In genomic region chr5:34502411-34502810, GRCm38 (mm10) we compare ENCODE assay signal across 27 mouse cellular contexts. TPM values are rescaled to one million over a fixed set of nuclear protein-coding genes. Genes with fewer than 3 reads are reported as not detected.
A peak's percentile ranks its signal among the peaks of the same experiment; 100 is the strongest.
DNase-seq lines count a peak whose midpoint lies in the region; ATAC-seq and TF ChIP-seq lines count a peak whose summit lies in the region.
"Had no signal": no experiment of that assay in that cellular context is flagged by ENCODE, and none has a peak within 500 bp of the region (broad histone marks: within the 10 kb centered on the region; RNA-seq: fewer than 3 reads in every experiment).

No protein-coding gene starts in this region.

- WGBS in limb, embryonic 14.5 days = 73% methylated on average over 1 of the region's 1 CpGs
- 90% methylated on average over 1 of the region's 1 CpGs for WGBS in limb, embryonic 10.5 days
- 85% methylated on average over 1 of the region's 1 CpGs for WGBS in hindbrain, embryonic 10.5 days

- no peak for TF ChIP-seq POLR2A in limb, embryonic 14.5 days (IDR thresholded peaks at IDR 0.05; ENCODE audit: borderline replicate concordance, extremely low read depth, insufficient read depth, insufficient read length)

- no peak overlapping the region for H3K4me3 ChIP-seq in limb, embryonic 14.5 days (replicated peaks; ENCODE audit: low read length)
- no peak overlapping the region for H3K4me3 ChIP-seq in limb, embryonic 10.5 days
- no peak overlapping the region for H3K4me3 ChIP-seq in hindbrain, embryonic 10.5 days
- H3K4me3 ChIP-seq: forebrain, embryonic 12.5 days; forebrain, embryonic 15.5 days; gastrocnemius, adult 2 months; heart, embryonic 10.5 days; heart, embryonic 13.5 days; hindbrain, embryonic 12.5 days; hindbrain, embryonic 15.5 days had no signal

- H3K4me1 ChIP-seq in limb, embryonic 14.5 days (ENCODE audit: control insufficient read depth, insufficient read depth, low read length) = no peaks in the 10 kb centered on the region
- H3K4me1 ChIP-seq in limb, embryonic 10.5 days = no peaks in the 10 kb centered on the region
- H3K4me1 ChIP-seq in hindbrain, embryonic 10.5 days (replicated peaks) = no peaks in the 10 kb centered on the region
- H3K4me1 ChIP-seq: forebrain, embryonic 12.5 days; forebrain, embryonic 15.5 days; hindbrain, embryonic 12.5 days; hindbrain, embryonic 15.5 days had no signal

- H3K27me3 ChIP-seq in limb, embryonic 14.5 days (ENCODE audit: control insufficient read depth, insufficient read depth, low read length) = no peaks in the 10 kb centered on the region
- no peaks in the 10 kb centered on the region for H3K27me3 ChIP-seq in limb, embryonic 10.5 days (ENCODE audit: low read depth, poor library complexity, severe bottlenecking)
- no peaks in the 10 kb centered on the region for H3K27me3 ChIP-seq in hindbrain, embryonic 10.5 days (ENCODE audit: insufficient read depth, poor library complexity, severe bottlenecking)
- H3K27me3 ChIP-seq: CH12.LX; forebrain, embryonic 12.5 days; forebrain, embryonic 15.5 days; heart, embryonic 13.5 days; hindbrain, embryonic 12.5 days; hindbrain, embryonic 15.5 days; Patski had no signal

- no peak overlapping the region for H3K4me2 ChIP-seq in limb, embryonic 14.5 days (replicated peaks; ENCODE audit: low read depth, low read length, severe bottlenecking)
- H3K4me2 ChIP-seq: forebrain, embryonic 12.5 days; forebrain, embryonic 15.5 days; heart, embryonic 13.5 days; hindbrain, embryonic 12.5 days; hindbrain, embryonic 15.5 days had no signal

- DNase-seq in heart, adult 11 months = peak; percentile 83
- no peak for DNase-seq in heart, adult 9 months (ENCODE audit: low spot score in 2 of 2)
- no peak for DNase-seq in limb, embryonic 14.5 days (ENCODE audit: low spot score)
- DNase-seq in limb, embryonic 10.5 days (ENCODE audit: low spot score) = no peak
- DNase-seq in kidney, adult 18-20 months = no peak
- DNase-seq in hindbrain, embryonic 10.5 days (ENCODE audit: low spot score) = no peak
- DNase-seq: adrenal gland, postnatal 10 days; adrenal gland, postnatal 36 days; B cell, adult 2 months; cerebellum, adult 11 months; cerebellum, adult 2 months; cerebellum, adult 9-11 months; gastrocnemius, adult 2 months; gastrocnemius, postnatal 14 days; heart, adult 18-20 months; heart, postnatal 14 days; heart, postnatal 4 days had no signal

- no peaks in the 10 kb centered on the region for H3K9me3 ChIP-seq in limb, embryonic 14.5 days (ENCODE audit: control insufficient read depth, low read length)
- H3K9me3 ChIP-seq in limb, embryonic 10.5 days (replicated peaks) = no peaks in the 10 kb centered on the region
- no peaks in the 10 kb centered on the region for H3K9me3 ChIP-seq in hindbrain, embryonic 10.5 days
- H3K9me3 ChIP-seq: forebrain, embryonic 12.5 days; forebrain, embryonic 15.5 days; G1E; heart, embryonic 10.5 days; heart, embryonic 13.5 days; hindbrain, embryonic 12.5 days; hindbrain, embryonic 15.5 days had no signal

- no peak overlapping the region for H3K9ac ChIP-seq in limb, embryonic 14.5 days (ENCODE audit: low read depth, low read length, severe bottlenecking)
- H3K9ac ChIP-seq: forebrain, embryonic 12.5 days; forebrain, embryonic 15.5 days; heart, embryonic 13.5 days; hindbrain, embryonic 12.5 days; hindbrain, embryonic 15.5 days had no signal

- peaks cover 9% of the 10 kb centered on the region; the same call in 1 of the 2 replicates for H3K36me3 ChIP-seq in limb, embryonic 14.5 days (ENCODE audit: control insufficient read depth, insufficient read depth, low read length)
- H3K36me3 ChIP-seq in limb, embryonic 10.5 days = no peaks in the 10 kb centered on the region
- H3K36me3 ChIP-seq in hindbrain, embryonic 10.5 days = no peaks in the 10 kb centered on the region
- H3K36me3 ChIP-seq: forebrain, embryonic 12.5 days; forebrain, embryonic 15.5 days; hindbrain, embryonic 12.5 days; hindbrain, embryonic 15.5 days had no signal

- H3K27ac ChIP-seq in limb, embryonic 14.5 days (replicated peaks; ENCODE audit: low read depth, low read length) = no peak overlapping the region
- no peak overlapping the region for H3K27ac ChIP-seq in limb, embryonic 10.5 days
- H3K27ac ChIP-seq in hindbrain, embryonic 10.5 days = no peak overlapping the region
- H3K27ac ChIP-seq: forebrain, embryonic 12.5 days; forebrain, embryonic 15.5 days; gastrocnemius, adult 2 months; heart, embryonic 10.5 days; heart, embryonic 13.5 days; hindbrain, embryonic 12.5 days; hindbrain, embryonic 15.5 days had no signal

- 0 out of 2 replicates have a peak, but pooled peaks have one; percentile 12 for ATAC-seq in limb, embryonic 14.5 days (ENCODE audit: low FRiP score, low read depth)
- ATAC-seq in erythroblast, adult 5-6 weeks (replicated peaks; ENCODE audit: low FRiP score, poor library complexity, severe bottlenecking) = peak; percentile 33; the same call in 1 of the 2 replicates
- ATAC-seq: forebrain, embryonic 15.5 days; Patski had no signal

RNA-seq across cellular contexts. Expression of gene Tnip2, which starts 11.4 kb away (rescaled TPM):
- 17.1 and 23.7 TPM in 2 replicates for polyA plus RNA-seq in limb, embryonic 14.5 days (2012; rRNA removed)
- 15.8 and 17.1 TPM in 2 replicates for polyA plus RNA-seq in limb, embryonic 14.5 days (2014; fragmentation: Nextera tagmentation; extraction: Ambion mirVana)
- 3.8 and 6.0 TPM in 2 replicates for polyA plus RNA-seq in limb, embryonic 10.5 days (2016; fragmentation: Nextera tagmentation; extraction: Ambion mirVana)
- total RNA-seq in erythroblast, adult 5-6 weeks (2015; ENCODE audit: low replicate concordance) = 1.0 and 1.3 TPM in 2 replicates
- 3.4 and 3.9 TPM in 2 replicates for total RNA-seq in erythroblast, adult 5-6 weeks (2017; ENCODE audit: low replicate concordance)
- 5.2 and 5.6 TPM in 2 replicates for polyA plus RNA-seq in hindbrain, embryonic 10.5 days (2016; fragmentation: Nextera tagmentation; extraction: Ambion mirVana)

RNA-seq across cellular contexts. Expression of gene Sh3bp2, which starts 23.2 kb away (rescaled TPM):
- polyA plus RNA-seq in limb, embryonic 14.5 days (2012; rRNA removed) = 17.9 and 23.5 TPM in 2 replicates
- 12.2 and 12.6 TPM in 2 replicates for polyA plus RNA-seq in limb, embryonic 14.5 days (2014; fragmentation: Nextera tagmentation; extraction: Ambion mirVana)
- polyA plus RNA-seq in limb, embryonic 10.5 days (2016; fragmentation: Nextera tagmentation; extraction: Ambion mirVana) = 9.9 and 17.1 TPM in 2 replicates
- 5.6 and 9.0 TPM in 2 replicates for total RNA-seq in erythroblast, adult 5-6 weeks (2015; ENCODE audit: low replicate concordance)
- 4.7 and 5.4 TPM in 2 replicates for total RNA-seq in erythroblast, adult 5-6 weeks (2017; ENCODE audit: low replicate concordance)
- polyA plus RNA-seq in hindbrain, embryonic 10.5 days (2016; fragmentation: Nextera tagmentation; extraction: Ambion mirVana) = 7.2 and 9.4 TPM in 2 replicates
